Mouse (Mus musculus) lung, adult 18-20 months (tissue): ENCODE data around the gene Plcg2.

Experiments used
- DNase-seq, 2 experiments: peaks; one replicate each; pipeline ENCODE4 v3.0.0; 2022; ENCODE audit warnings: mixed read lengths in 2 of 2

Plcg2 gene

DNA sequence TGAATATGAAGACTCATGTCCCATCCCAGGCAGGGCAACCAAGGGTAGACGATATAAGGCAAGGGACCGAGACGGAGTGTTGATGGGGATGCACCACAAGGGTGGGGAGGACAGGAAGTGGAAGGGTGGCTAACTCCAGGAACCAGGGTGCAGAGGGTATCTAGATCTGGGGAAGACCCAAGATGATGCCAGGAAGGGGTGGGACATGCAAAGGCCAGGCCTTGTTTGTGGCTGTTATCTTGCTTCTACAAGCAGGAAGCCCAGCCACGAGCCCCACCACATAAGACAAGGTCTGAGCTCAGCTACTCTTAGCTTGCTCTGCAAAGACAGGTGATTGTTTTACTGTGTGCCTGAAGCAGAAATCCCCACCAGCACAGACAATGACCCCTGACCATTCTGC, 50.4 kb downstream of the Plcg2 start:
- DNase-seq = peak; percentile 40 to 45

DNA sequence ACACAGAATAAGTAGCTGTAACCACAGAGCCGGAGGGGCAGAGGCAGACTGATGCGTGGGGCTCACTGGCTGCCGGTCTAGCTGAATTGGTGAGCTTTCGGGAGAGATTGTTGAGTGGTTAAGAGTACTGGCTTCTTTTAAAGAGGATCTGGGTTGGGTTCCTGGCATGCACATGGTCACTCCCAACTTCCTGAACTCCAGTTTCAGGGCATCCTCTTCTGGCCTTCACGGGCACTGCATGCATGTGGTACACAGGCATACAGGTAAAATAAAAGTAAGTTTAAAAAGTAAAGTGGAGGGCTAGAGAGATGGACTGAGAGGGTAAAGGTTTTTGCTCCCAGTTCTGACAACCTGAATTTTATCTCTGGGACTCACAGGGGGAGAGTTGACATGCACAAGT, 52.4 kb downstream of the Plcg2 start:
- no peak for DNase-seq

DNA sequence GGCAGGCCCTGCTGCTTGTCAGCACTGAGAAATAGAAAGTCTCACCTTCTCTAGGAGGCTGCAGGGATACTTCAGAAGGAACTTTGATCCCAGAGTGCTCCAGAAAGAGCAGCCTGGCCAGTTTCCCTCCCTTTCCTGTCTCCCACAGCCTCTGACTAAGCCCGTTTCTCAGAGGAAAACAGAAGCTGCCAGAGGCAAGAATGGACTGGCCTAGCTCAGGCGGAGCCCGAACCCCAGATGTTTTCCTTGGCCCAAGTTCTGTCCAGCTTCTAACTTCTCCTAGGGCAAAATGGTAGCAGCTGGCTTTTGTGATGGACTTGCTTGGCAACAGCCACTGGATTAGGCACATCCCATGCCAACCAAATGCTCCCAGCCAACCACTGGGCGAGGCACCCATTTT, 62.9 kb downstream of the Plcg2 start:
- DNase-seq = peak in 1 of 2 experiments; percentile 33

DNA sequence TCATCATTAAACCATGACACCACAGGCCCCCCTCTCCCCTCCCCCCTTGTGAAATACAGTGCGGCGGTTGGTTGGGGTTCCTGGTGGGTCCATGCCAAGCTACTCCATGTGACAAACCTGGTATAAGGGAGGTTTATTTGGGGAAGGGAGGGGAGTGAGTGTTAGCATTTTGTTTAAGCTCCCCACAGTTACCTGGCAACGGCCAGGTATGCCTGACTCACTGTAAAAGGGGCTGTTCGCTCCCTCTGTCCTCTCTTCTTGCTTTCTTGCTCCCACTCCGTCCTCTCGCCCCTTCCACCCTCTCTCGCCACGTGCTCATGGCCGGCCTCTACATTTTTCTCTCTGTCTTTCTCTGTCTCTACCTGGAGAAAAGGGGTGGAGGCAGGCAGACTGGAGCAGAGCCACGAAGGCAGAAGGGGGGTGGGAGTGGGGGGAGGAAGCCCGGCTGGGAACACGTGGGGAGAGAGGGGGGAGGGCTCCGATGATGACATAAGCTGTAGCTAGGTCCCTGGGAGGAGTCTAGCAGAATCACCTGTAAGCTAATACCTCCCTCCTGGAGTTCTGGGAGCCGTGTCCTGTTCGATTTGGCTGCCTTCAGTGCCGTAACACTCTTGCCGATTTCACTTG, 63.8 kb downstream of the Plcg2 start:
- peak; percentile 31 to 68 for DNase-seq

DNA sequence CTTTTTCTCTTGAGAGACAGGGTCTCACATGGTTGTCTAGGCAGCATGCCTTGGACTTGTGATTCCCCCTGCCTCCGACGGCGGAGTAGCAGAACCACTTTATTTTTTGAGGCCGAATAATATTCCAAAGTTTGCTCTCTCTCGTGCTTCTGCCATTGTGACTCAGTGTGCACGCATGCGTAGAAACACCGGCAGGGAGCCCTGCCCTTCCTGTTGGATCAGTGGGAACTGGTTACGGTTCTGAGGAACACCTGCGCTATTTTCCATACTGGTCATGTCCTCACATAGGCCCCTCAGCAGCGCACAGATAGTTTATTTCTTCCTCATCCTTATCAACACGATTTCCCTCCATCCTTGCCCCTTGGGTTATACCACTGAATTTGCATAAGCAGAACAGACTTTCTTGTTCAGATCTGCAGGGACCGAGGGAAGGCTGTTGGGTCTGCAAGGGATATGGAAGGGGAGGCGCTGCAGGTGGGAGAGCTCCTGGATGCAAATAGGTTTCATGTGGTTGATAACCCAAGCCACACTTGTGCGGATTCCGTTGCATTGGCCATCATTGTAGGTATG, 64.4 kb downstream of the Plcg2 start:
- peak; percentile 30 to 48 for DNase-seq

DNA sequence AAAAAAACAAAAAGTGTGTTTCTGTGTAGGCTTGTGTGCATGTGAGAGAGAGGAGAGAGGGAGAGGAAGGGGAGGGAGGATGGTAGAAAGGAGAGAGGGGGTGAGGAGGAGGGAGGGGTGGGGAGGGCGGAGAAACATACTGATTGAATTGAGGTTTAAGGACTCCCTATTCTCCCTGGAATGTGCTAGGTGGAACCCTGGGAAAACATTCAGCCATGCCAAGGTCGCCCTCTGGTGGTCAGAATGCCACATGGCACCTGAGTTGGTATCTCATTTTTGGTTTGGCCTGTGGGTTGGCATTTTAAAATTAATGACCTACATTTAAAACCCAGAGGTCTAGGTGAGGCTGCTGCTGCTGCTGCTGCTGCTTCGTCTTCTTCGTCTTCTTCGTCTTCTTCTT, 71.3 kb downstream of the Plcg2 start:
- DNase-seq = peak; percentile 56 to 59

DNA sequence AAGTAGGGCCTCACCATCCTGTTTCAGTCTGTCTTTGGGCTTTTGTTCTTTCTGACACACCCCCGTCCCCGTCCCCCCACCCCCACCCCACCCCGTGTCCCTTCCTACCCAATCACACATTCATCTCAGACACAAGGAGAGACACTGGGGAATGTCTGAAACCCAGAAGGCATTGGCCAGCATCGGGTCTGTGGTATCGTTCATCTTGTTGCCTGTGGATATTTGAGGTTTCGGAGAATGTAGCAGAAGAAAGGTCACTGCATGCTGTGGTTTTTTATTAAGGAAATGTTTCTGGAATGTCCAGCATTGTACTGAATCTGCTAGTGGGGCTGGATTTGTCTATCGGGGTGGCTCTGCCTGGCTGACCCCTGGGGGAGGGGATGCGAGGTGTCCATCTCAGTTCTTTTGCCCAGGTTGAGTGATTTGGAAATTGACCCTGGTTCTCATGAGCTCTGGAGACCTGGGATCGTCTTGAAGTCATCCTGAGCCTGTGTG, 78.2 kb downstream of the Plcg2 start:
- no peak for DNase-seq

DNA sequence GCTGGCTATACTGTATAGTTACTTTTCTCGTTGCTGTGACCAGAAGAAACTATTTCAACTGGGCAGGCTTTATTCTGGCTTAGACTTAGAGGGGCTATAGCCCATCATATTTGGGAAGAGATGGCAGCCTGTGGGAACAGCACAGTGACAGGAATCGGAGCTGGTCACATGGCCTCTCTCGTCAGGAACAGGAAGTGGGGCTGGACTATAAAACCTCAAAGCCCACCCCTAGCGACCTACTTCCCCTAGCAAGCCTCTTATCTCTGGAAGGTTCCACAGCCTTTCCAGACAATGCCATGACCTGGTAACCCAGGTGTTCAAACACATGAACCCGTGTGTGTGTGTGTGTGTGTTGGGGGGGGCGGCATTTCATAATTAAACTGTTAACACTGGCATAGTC, 79.0 kb downstream of the Plcg2 start:
- DNase-seq = no peak

DNA sequence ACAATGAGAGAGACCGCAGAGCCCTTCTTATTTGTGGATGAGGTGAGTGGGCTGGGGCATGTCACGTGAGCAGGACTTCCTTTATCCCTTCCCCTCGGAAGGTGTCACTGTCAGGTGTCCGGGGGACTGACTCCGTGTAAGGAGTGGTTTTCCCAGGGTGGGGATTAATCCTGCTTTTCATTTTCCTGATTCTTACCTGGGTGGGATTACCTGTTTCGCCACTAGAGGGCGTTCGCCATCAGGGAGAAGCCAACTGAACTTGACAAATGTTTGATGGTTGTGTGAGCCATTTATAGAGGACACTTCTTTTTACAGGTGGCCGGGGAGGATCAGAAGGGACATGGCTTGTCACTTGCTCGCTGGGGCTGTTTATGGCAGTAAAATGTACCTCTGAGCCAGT, 79.8 kb downstream of the Plcg2 start:
- no peak for DNase-seq

DNA sequence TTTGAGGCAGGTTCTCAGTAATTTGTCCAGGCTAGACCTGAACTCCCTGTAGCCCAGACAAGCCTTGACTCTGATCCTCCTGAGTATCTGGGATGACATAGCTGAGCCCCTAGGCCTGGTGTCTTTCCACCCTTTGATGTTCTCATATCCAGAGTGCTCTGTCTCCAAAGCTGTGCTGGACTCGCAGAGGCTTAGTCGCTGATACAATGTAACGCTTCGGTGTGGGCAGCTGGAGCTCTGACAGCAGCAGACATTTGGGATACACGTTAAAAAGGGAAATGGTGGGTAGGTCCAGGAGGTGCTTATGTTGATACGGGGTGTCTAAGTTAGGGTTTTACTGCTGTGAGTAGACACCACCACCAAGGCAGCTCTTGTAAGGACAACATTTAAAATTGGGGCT, 80.8 kb downstream of the Plcg2 start:
- DNase-seq = no peak

DNA sequence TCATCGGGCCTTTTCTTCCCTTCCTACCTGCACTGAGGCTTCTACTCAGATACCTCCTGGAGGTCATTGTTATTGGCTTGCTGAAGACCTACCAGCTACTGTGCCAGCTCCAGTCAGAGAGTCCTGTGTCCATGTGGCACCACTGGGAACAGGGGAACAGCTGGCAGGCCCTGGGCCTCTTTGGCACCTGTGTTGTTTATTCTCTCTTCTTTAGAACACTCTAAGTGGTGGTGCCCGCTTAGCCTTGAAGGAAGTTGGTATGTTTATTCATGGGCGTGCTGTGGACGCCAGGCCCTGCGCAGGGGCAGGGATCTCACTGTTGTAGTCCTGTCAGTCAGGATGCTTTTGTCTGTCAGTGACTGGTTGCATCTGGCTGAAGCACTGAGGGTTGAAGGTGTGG, 95.8 kb downstream of the Plcg2 start:
- DNase-seq = peak; percentile 28 to 44

DNA sequence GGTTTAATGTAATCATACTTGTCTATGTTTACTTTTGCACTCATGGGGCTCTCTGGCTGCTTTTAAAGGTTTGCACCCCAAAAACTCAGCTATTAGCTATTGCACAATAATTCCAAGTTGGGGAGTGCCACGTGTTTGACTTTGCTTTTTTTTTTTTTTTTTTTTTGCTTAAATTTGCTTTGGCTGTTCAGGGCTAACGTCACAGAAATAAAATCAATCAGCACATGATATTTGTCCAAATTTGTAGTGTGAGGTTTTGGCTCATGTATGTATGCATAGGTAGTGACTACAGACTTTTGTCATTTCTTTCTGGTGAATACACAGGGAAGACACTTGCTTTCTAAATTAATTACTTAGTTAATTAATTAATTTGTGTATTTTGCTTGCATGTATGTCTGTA, 96.9 kb downstream of the Plcg2 start:
- no peak for DNase-seq

DNA sequence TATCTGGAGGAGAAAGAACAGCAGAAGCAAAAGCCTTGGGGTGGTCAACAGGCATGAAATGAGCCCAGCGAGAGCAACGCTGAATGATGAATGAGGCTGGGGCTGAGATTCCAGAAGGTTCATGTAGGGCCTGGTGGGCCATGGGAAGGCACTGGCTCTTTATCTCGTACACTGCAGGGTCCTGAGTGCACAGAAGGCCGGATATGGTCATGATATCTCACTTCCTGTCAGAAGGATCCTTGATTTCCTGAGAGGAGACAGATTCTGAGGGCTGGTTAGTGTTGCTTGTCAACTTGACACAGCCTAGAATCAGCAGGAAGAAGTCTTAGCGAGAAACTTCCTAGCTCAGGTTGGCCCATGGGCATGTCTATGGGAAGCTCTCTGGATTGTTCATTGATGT, 98.7 kb downstream of the Plcg2 start:
- no peak for DNase-seq

DNA sequence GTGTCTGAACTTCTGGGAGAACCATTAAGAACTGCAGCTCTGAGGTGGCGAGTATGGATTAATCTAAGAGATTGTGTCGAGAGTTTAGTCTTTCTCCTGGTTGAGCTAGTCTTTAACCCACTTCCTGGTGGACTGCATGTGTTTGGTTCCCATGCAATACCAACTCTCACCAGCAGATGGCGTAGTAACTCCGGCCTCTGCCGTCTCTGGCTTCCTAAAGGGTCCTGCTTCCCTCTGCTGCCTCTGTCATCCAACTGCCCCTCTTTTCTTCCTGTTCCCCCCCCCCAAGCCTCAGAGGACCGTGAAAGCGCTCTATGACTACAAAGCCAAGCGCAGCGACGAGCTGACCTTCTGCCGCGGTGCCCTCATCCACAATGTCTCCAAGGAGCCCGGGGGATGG, 102.7 kb downstream of the Plcg2 start:
- DNase-seq = no peak

DNA sequence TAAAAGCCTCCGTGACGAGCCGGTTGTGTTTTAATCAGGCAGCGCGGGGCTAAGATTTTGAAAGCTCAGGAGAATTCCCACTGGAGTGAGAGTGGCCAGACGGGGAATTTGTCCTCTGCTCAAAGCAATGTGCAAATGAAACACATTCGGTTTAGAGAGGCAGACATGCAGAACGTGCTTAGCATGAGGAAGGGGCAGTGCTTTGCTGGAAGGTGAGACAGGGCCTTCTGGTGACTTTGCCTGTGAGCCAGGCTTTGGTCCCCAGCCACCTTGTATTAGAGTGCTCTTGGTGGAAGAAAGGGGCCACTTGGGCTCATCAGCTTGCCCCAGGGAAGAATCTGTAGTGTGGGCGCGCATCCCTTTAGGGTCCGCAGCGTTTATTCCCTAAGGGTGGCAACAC, 106.0 kb downstream of the Plcg2 start:
- DNase-seq = no peak

DNA sequence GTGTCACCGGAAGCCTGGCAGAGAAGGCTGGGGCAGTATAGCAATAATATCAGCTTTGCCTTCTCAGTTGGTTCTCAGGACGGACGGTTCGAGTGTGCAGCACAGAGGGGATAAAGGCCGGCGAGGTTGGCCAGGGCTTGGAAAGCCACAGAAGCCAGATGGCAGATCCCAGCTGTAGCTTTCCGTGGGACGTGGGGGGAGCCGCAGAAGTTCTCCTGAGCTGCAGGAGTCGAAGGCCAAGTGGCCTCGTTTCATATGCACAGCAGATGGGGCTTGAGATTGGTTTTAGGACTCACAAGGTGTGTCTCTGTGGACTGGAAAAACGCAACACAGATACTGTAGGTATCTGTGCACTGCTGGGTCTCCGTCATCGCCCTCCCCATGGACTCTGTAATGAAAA, 106.6 kb downstream of the Plcg2 start:
- no peak for DNase-seq

DNA sequence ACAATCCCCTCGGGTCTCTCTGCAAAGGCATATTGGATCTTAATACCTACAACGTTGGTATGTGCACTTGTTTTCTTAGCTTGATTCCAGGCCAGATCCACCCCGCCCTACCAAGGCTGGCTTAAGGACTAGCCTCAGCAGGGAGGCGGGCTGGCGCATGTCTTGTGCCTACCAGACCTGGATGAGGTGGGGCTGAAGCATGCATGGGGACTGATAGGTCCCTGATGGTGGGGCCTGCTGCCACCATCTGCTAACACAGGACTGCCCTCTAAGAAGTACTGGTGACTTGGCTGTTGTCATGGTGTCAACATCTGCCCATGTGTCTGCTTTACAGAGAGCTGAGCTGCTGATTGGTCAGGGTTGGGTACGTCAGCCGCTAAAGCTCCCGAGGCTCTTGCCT, 107.1 kb downstream of the Plcg2 start:
- DNase-seq = no peak

DNA sequence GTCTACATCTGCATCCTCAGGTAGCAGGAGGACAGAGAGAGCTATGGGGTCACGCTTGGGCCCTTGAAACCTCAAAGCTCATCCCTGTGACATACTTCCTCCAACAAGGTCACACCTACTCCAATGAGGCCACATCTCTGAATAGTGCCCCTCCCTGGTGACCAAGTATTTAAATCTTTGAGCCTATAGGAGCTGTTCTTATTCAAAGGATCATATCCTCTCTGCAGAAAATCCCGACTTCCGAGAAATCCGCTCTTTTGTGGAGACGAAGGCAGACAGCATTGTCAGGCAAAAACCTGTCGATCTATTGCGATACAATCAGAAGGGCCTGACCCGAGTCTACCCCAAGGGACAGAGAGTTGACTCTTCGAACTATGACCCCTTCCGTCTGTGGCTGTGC, 112.4 kb downstream of the Plcg2 start:
- DNase-seq = no peak

DNA sequence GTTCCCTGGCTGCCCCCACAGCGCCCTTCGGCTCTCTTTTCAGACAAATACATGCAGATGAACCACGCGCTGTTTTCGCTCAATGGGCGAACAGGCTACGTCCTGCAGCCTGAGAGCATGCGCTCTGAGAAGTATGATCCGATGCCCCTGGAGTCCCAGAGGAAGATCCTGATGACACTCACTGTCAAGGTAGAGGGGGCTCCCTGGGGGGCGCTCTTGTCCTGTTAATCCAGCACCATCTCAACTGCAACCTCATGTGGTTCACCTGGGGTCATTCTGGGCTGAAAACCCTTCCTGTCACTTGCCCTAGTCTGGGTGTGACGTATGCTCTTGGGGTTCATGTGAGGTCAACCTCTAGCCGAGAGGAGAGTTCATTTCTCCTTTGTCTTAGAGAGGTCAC, 114.8 kb downstream of the Plcg2 start:
- no peak for DNase-seq

DNA sequence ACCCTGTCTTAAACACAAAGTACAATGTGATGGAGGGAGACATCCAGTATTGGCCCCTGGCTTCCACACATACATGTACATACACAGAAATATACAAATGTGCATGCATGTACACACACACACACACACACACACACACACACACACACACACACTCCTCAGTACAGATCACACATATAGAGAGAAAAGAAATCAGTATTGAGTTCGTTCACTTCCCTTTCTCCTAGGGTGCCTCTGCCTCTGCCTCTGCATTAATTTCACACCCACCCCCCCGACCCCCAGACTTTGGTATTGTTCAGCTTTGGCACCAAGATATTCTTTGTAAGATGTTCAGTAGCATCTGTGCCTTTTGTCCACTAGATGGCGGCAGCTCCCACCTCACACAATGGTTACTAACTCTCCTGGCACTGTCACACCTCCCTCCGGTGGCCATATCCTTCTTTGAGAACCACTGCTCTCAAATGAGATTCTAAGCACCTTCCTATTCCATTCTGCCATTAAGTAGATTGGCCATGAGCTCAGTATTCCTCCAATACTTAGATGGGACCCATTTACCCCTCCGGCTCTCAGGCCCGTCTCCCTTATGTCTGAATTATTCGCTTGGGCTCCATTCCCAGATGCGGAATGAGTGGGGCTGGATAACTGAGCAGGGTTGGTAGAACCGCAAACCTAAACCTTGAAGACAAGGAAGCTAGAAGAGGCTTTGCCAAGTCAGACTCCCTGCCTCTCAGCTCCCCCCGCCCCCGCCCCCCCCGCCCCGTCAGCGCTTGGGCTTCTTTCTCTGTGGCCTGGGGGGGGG, 128.1 kb downstream of the Plcg2 start:
- DNase-seq = peak; percentile 8 to 18

DNA sequence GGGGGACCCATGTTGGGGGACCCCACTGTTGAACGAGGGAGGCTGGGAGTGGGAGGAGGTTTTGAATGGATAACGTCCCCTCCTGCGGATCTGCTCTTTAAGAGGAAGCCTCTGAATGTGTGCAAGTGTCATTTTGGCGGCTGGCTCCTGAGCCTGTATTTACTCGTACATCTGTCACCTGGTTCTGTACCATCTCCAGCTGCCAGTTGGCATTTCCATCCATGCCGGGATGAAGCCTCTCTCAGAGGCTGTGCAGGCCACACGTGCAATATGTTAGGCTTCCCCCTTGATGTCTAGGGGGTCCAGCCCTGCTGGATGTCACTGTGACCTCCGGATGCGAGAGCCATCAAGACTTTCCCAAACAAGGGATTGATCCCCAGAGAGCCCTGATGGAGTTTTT, 129.0 kb downstream of the Plcg2 start:
- no peak for DNase-seq

DNA sequence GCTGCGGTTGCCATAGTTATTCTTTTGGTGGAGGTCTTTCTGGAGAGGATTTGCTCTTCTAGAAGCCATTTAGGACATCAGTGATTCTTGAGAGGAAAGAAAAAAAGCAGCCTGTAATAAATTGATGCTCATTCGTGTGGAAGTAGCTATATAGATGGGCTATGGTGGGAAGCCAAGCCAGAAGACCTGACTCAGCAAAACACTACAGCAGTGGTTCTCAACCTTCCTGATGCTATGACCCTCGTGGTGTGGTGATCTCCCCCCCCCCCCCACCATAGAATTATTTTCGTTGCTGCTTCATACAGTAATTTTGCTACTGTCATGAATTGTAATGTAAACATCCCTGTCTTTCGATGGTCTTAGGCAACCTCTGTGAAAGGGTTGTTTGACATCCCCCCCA, 134.4 kb downstream of the Plcg2 start:
- DNase-seq = no peak

DNA sequence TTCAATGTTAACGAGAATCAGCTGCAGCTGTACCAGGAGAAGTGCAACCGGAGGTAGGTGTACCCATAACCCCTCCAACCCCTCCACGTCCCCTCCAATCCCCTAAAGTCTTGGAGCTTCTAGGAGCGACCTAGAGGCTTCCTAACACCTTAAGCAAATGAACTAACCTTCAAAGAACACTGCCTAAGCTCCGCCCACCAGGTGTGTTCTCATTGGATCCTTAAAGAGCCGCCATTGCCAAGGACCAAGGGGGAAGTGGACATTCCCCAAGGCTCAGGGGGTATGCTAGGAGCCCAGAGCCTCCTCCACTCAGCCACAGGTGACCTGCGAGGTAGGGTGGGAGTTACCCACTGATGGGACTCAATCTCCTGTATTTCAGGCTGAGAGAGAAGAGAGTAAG, 136.3 kb downstream of the Plcg2 start:
- DNase-seq = no peak

DNA sequence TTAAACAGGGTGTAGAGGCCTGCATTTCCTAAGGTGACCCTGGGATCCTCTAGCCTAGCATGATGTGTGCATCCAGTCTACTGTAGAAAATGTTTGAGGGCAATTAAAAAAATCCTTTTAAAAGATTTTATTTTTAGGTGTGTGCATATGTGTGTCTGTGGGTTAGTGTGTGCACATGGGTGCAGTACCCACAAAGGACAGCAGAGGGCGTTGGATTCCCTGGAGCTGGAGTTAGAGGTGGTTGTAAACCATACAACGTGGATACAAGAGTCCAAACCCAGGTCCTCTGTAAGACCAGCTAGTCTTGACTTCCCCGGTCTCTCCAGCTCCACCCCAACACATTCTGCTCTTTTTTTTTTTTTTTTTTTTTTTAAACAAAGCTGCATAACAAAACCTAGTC, 139.4 kb downstream of the Plcg2 start:
- DNase-seq = no peak
